Mouse (Mus musculus) kidney, postnatal 0 days (tissue): ENCODE measurements at regions not wholly inside any gene's neighbourhood (a gene's known extent, or its start where the extent isn't known, plus 50 kb on each side); places are given as distances from the start of the nearest gene placed in this dataset.

ENCODE experiments used
- ATAC-seq: fragments of 200-750 bp; cut with Nextera tagmentation; replicated peaks from 2 replicates; pipeline ENCODE4 v1.8.0; 2017; ENCODE audit warnings: low read depth, moderate number of reproducible peaks, moderate TSS enrichment, moderate library complexity; ENCODE audit not compliant: low FRiP score
- DNase-seq: peaks from one replicate; pipeline ENCODE4 v3.0.0-alpha.2; 2016; ENCODE audit warnings: low spot score
- H3K27ac ChIP-seq: fragments of 300-500 bp; sonication (generic); 2 replicates; pipeline ENCODE4 v1.5.1; 2014; ENCODE audit warnings: mild to moderate bottlenecking
- H3K27me3 ChIP-seq: fragments of 300-500 bp; sonication (generic); 2 replicates; pipeline ENCODE4 v1.6.1; 2014; ENCODE audit warnings: low read length, mixed read lengths; ENCODE audit not compliant: insufficient read depth
- H3K36me3 ChIP-seq: fragments of 300-500 bp; sonication (generic); 2 replicates; pipeline ENCODE4 v1.6.1; 2014; ENCODE audit warnings: low read length, mixed read lengths; ENCODE audit not compliant: insufficient read depth
- H3K4me1 ChIP-seq: fragments of 300-500 bp; sonication (generic); replicated peaks from 2 replicates; pipeline ENCODE4 v1.6.1; 2014; ENCODE audit warnings: antibody characterized with exemption, low read length, mixed read lengths; ENCODE audit not compliant: insufficient read depth
- H3K4me2 ChIP-seq: fragments of 300-500 bp; sonication (generic); 2 replicates; pipeline ENCODE4 v1.6.1; 2014; ENCODE audit warnings: mild to moderate bottlenecking, low read length, moderate library complexity, mixed read lengths
- H3K4me3 ChIP-seq: fragments of 300-500 bp; sonication (generic); replicated peaks from 2 replicates; pipeline ENCODE4 v1.5.1; 2014; ENCODE audit warnings: low read depth, low read length
- H3K9ac ChIP-seq: fragments of 300-500 bp; sonication (generic); 2 replicates; pipeline ENCODE4 v1.6.1; 2014; ENCODE audit warnings: low read depth, low read length
- H3K9me3 ChIP-seq: fragments of 300-500 bp; sonication (generic); replicated peaks from 2 replicates; pipeline ENCODE4 v1.6.1; 2016; ENCODE audit warnings: low read length, inconsistent platforms, mixed read lengths
- CTCF ChIP-seq: IDR thresholded peaks from 2 replicates; pipeline ENCODE4 v1.5.1; 2016; ENCODE audit warnings: antibody characterized with exemption, low read depth, mild to moderate bottlenecking, moderate library complexity
- WGBS: fragments of 180-500 bp; shearing (Covaris S2); extraction: QIAGEN DNeasy Blood & Tissue Kit; methylation state at CpG from one replicate; pipeline ENCODE4 v1.1.7; 2014; 5-methylcytosine and 5-hydroxymethylcytosine counted together

DNA sequence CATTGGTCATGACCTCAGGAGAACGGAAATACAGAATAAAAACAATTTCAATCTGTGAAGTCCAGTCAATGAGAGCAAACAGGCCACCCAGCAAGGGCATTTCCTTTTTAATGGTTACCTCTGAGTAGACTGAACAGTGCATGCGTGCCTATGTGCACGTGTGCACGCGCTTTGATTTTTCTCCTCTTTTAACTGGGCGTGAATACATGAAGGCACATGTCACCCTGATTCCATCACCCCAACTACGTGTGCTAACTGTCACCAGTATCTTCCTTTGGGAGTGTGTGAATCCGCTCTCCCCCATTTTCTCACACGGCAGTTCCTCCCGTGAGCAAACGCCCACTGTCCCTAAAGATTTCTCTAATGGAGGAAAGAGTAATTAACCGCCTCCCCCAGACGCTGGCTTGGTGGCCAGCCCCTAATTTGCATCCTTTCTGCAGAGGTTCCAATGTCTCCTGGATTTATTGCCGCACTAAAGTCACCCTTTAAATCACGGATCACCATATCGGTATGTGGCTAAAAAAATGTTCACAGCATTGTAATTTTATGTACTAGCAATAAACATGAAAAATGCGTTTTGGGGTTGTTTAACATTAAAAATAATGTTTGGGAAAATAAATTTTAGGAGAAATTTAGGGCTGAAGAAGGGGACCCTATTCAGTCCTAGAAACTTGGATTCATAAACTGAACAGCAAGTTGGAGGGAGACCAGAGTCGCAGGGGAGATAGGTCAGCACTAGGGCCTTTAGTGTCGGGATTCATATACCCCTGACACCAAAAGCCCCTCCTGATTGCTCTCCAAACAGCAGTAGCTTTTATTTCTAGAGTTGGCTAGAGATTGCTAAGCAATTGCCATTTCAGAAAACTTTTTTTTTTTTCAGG lies 84.6 kb downstream of the Gm11011 start:
- DNase-seq (peak; percentile 95), ATAC-seq (peak; percentile 46; the same call in 1 of the 2 replicates)
- WGBS: 19% methylated on average over 19 of the region's 19 CpGs
- Histone ChIP-seq H3K4me2 (peak overlapping the region; percentile 48), H3K36me3 (no peaks in the 10 kb centered on the region), H3K4me1 (no peaks in the 10 kb centered on the region), H3K9ac (no peak overlapping the region), H3K4me3 (peak overlapping the region; percentile 1; the same call in 1 of the 2 replicates), H3K27ac (no peak overlapping the region), H3K9me3 (no peaks in the 10 kb centered on the region), H3K27me3 (no peaks in the 10 kb centered on the region)
- TF ChIP-seq CTCF: no peak

DNA sequence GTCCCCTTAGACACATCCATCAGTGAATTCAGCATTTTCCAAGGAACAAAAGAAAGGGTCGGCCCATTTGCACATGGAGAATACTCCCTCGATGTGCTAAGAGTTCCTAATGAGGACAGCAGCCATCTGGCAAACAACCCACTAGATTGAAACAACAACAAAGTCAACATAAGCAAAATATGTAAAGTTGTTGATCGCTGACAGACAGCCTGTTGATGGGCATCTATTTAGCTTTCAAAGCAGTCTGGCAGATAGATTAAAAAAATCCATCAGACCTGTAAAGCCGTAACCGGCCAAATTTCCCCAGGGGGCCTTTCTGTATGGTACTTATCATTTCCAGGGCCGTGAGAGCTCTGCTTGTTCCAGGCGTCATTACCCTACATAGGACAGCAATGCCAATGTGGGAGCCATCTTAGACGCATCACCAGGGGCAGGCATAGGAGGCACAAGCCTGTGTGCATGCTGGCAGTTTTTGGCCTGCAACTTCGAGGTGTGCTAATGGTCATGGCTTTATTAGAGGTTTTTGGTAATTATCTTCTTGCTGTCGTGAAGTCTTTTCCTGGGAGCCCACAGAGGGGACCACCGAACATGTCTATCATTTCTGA lies 85.7 kb downstream of the Gm11011 start:
- Histone ChIP-seq H3K27ac (no peak overlapping the region), H3K4me3 (no peak overlapping the region), H3K4me2 (no peak overlapping the region), H3K4me1 (no peaks in the 10 kb centered on the region), H3K27me3 (no peaks in the 10 kb centered on the region), H3K9ac (no peak overlapping the region), H3K9me3 (no peaks in the 10 kb centered on the region), H3K36me3 (no peaks in the 10 kb centered on the region)
- TF ChIP-seq CTCF: no peak
- DNase-seq (no peak), ATAC-seq (no peak)
- 88% methylated on average over 11 of the region's 11 CpGs for WGBS

DNA sequence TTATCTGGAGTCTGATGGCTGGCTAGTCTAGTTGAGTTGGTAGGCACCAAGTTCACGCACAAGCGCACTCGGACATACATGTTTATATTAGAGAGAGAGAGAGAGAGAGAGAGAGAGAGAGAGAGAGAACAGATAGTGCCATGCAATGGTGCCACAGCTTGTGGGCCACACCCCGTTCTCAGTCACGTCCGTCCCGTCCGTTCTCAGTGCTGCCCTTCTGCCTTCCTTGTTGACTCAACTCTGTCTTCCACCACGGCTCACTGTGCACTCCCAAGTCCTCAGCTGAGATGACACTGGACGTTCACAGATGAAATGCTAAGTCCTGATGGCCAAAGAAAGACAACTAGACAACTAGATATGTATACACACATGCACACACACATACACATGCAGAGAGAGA lies 92.2 kb downstream of the Gm11011 start:
- no peak for TF ChIP-seq CTCF
- H3K27ac ChIP-seq: no peak overlapping the region
- no peak overlapping the region for H3K9ac ChIP-seq
- DNase-seq (no peak), ATAC-seq (no peak)
- 87% methylated on average over 10 of the region's 10 CpGs for WGBS
- no peaks in the 10 kb centered on the region for H3K9me3 ChIP-seq
- H3K36me3 ChIP-seq: no peaks in the 10 kb centered on the region
- H3K4me1 ChIP-seq: no peaks in the 10 kb centered on the region
- H3K4me2 ChIP-seq: no peak overlapping the region
- H3K4me3 ChIP-seq: no peak overlapping the region
- H3K27me3 ChIP-seq: no peaks in the 10 kb centered on the region

DNA sequence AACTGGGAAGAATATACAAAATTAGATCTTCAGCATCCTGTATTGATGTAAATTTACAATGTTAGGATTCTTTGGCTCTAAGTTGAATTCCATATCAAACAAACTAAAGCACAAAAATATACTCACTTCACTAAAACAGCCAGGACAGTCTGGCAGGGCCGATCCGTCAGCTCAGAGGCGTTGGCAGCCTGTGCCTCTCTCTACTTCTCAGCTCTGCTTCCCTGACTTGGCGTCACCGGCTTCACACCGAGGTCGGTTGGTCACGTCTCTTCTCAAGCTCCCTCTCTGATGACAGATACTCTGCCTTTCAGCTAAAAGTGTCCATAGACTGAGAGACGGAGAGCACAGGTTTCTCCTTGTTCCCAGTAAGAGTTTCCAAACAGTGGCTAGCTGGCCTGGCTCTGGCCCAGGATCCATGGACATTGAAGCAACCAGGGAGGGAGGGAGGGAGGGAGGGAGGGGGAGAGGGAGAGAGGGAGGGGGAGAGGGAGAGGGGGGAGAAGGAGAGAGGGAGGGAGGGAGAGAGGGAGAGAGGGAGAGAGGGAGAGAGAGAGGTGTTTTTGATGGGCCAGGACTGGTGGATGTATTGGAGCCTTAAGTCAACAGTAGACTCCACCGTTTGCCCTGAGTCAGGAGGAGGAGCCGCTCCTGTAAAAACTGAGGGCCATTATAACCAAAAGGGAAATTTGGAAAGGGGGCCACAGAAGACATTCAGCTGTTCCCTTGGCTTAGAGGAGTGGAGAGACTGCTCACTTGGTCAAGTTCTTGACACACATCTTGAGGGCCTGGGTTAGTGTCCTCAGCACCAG lies 92.8 kb downstream of the Gm11011 start:
- Histone ChIP-seq H3K36me3 (no peaks in the 10 kb centered on the region), H3K9me3 (no peaks in the 10 kb centered on the region), H3K4me1 (no peaks in the 10 kb centered on the region), H3K9ac (no peak overlapping the region), H3K4me2 (no peak overlapping the region), H3K27ac (no peak overlapping the region), H3K27me3 (no peaks in the 10 kb centered on the region), H3K4me3 (no peak overlapping the region)
- WGBS: 53% methylated on average over 11 of the region's 11 CpGs
- ATAC-seq: no peak
- DNase-seq: no peak
- no peak for TF ChIP-seq CTCF

DNA sequence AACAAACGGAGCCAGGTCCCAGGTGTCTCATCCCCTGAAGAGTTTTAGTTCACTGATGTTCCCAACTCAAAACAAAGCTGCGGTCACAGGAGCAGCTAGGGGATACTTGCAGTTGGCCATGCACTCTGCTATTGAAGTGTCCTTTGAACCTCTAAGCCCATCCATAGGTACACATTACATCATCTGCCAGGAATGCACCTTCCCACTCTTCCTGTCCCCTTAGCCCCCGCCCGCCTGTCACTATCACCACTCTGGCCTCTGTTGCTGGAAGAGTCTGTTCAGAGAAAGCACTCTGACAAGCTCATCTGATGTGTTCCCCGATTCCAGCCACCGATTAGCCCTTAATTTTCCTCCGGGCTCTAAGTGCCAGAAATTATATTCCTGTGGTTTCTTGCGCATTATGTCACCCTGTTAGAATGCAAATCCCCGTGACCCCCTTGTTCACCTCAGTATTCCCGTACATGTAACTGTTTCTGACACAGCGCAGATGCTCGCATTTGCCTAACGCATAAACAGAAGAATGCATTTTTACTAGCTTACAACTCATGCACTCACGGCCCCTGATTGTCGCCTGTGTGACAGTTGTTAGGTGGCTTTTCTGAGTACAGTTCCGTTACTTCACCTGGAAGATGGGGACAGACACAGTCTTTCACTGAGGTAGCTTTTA lies 93.8 kb downstream of the Gm11011 start:
- Histone ChIP-seq H3K9ac (no peak overlapping the region), H3K4me1 (no peaks in the 10 kb centered on the region), H3K36me3 (no peaks in the 10 kb centered on the region), H3K9me3 (no peaks in the 10 kb centered on the region), H3K4me3 (no peak overlapping the region), H3K27me3 (no peaks in the 10 kb centered on the region), H3K4me2 (no peak overlapping the region), H3K27ac (no peak overlapping the region)
- ATAC-seq (no peak), DNase-seq (peak; percentile 74)
- 52% methylated on average over 16 of the region's 16 CpGs for WGBS
- no peak for TF ChIP-seq CTCF

DNA sequence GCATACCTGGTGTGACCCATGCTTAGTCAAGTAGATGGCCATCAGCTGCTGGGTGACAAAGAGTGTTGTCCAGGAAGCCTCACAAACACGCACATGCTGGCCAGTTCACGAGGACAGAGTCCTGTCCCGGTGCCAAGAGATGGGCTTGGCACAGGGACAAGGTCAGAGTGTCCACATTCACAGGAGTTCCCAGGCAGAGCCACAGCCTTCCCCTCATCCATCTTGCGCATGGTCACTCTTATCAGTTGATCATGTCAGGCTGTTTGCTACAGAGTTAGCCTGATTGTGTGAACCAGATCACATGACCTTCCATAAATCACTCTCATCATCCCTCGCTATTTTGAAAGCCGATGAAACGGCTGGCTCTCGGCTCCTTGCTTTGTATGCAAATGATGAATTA lies 103.6 kb downstream of the Gm11011 start:
- H3K36me3 ChIP-seq: no peaks in the 10 kb centered on the region
- WGBS: 32% methylated on average over 8 of the region's 8 CpGs
- no peak overlapping the region for H3K27ac ChIP-seq
- H3K4me2 ChIP-seq: no peak overlapping the region
- no peak overlapping the region for H3K9ac ChIP-seq
- no peak for DNase-seq
- no peak overlapping the region for H3K4me3 ChIP-seq
- H3K9me3 ChIP-seq: no peaks in the 10 kb centered on the region
- H3K27me3 ChIP-seq: no peaks in the 10 kb centered on the region
- ATAC-seq: peak; percentile 57; the same call in 1 of the 2 replicates
- no peaks in the 10 kb centered on the region for H3K4me1 ChIP-seq
- no peak for TF ChIP-seq CTCF
